Mouse (Mus musculus): ENCODE data around the gene H2-K1. TPM values are rescaled to one million over a fixed set of nuclear protein-coding genes. Genes with fewer than 3 reads are reported as not detected.
A peak's percentile ranks its signal among the peaks of the same experiment; 100 is the strongest.

H2-K1 gene
- total and polyA plus RNA-seq, 2 experiments from 2014 or later, result 21.6 to 26.2 TPM

DNA sequence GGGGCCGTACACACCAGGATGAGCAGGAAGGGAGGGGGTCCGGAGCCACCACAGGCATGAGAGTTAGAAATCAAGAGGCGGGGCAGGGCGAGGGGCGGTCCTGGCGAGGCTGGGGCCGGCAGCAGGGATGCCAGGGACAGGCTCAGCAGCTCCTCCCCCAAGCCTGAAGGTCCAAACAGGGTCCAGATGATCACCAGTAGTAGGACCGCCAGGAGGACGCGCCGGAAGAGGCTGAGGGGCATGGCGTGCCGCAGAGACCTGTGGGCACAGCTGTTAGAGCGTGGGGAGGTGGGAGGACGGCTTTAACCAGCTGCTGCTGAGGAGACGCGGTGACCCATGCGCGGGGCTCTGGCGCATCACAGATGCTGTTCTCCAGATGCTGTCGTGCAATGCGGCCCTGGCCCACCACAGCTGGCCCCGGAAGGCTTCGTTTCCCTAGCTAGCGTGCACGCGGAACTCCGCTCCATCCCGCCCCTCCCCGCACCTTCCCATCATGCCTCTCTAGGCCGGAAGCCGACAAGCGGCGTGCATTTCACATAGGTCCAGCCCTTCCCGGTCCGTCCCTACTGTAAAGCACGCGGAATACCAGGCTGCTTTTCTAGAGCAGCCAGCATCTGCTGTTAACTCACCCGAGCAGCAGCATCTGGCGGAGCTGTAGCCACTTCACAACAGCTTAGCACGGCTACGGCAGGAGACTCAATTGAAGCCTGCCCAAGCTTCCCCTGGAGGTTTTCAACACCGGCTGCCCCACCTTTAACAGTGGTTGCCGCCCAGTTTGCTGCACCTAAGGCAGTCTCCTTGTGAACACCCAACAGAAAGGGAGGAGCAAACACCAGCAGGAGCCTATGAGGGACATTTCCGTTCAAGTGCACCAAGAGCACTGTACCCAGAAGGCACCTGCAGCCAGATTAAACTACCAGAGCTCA, 48.9 kb downstream of the H2-K1 start, which contains the start of gene B3galt4:
TSS of gene B3galt4 (minus strand) at position 468 of the 926 bp plus-strand sequence.
- Histone ChIP-seq H3K27me3 (ENCODE audit: insufficient read depth, low read length) (no peaks in the 10 kb centered on the region), H3K27ac (peak within 1 kb of the TSS; percentile 91), H3K4me1 (ENCODE audit: insufficient read depth, low read length) (peaks cover 15% of the 10 kb centered on the region; the same call in 1 of the 2 replicates), H3K36me3 (ENCODE audit: insufficient read depth, low read length) (peaks cover 11% of the 10 kb centered on the region), H3K9me3 (ENCODE audit: low read length) (no peaks in the 10 kb centered on the region), H3K9ac (replicated peaks; ENCODE audit: low read length) (peak within 1 kb of the TSS; percentile 77), H3K4me2 (ENCODE audit: low read depth, low read length) (peak within 1 kb of the TSS; percentile 89), H3K4me3 (ENCODE audit: low read length) (peak within 1 kb of the TSS; percentile 50)
- WGBS, result 1% methylated on average over 38 of the region's 45 CpGs
- peak; percentile 92 for DNase-seq (ENCODE audit: low spot score)
- peak; percentile 85 for ATAC-seq
- peak; percentile 36 for TF ChIP-seq CTCF (IDR thresholded peaks at IDR 0.05; ENCODE audit: low read depth)

DNA sequence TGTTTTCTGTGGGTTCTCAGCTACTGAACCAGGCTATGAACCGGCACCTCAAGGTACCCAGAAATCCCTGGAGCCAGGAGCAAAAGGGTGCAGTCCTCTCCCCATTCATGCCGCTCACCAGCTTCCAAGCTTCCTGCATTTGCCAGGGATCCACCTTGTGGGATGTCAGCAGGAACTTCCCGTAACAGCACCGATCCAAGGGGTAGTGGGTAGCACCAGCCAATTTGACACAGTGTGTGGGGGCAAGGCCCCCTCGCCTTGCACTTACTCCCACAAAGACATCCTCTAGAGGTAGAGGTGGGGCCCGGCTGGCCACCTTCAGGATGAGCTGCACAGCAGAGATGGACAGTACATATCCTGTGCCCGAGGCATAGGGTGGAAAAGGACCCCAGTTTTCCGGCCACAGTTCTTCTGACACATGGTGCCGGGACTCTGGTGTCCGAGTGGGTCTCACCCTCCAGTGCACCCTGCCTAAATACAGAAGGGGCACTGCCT, 50.0 kb downstream of the H2-K1 start:
- 74% methylated on average over 10 of the region's 10 CpGs for whole genome bisulfite sequencing
- no peaks in the 10 kb centered on the region for H3K27me3 ChIP-seq (ENCODE audit: insufficient read depth, low read length)
- H3K9ac ChIP-seq (replicated peaks; ENCODE audit: low read length), result peak overlapping the region; percentile 77
- peak overlapping the region; percentile 91 for H3K27ac ChIP-seq
- H3K4me1 ChIP-seq (ENCODE audit: insufficient read depth, low read length), result peaks cover 15% of the 10 kb centered on the region; the same call in 1 of the 2 replicates
- no peak for TF ChIP-seq CTCF (IDR thresholded peaks at IDR 0.05; ENCODE audit: low read depth)
- peaks cover 11% of the 10 kb centered on the region for H3K36me3 ChIP-seq (ENCODE audit: insufficient read depth, low read length)
- peak overlapping the region; percentile 89 for H3K4me2 ChIP-seq (ENCODE audit: low read depth, low read length)
- DNase-seq (ENCODE audit: low spot score) (no peak), ATAC-seq (no peak)
- H3K4me3 ChIP-seq (ENCODE audit: low read length), result peak overlapping the region; percentile 50
- no peaks in the 10 kb centered on the region for H3K9me3 ChIP-seq (ENCODE audit: low read length)

DNA sequence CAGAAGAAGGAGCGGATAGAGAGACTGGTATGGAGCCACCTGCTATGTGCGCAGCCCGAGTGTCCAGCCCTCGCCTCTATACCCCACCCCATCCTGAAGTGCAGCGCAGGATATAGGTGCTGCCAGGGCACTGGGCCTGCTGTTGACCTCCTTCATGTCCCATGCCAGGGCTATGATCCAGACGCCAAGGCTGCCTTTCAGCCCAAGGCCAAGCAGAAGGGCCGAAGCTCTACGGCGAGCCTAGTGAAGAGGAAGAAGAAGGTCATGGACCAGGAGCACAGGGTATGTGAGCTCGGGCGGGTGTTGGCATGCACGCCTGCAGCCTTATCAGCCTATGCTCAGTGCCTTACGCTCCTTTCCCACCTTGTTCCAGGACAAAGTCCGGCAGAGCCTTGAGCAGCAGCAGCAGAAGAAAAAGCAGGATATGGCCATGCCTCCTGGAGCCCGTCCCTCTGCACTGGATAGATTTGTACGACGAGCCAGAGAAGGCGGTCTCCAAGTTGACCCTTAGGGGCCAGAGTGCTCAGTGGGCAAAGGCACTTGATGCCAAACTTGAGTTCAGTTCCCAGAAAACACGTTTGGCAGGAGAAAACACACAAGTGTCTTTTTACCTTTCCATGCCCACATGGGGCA, 51.1 kb downstream of the H2-K1 start:
- Histone ChIP-seq H3K4me2 (ENCODE audit: low read depth, low read length) (no peak overlapping the region), H3K4me3 (ENCODE audit: low read length) (no peak overlapping the region), H3K9me3 (ENCODE audit: low read length) (no peaks in the 10 kb centered on the region), H3K4me1 (ENCODE audit: insufficient read depth, low read length) (peaks cover 10% of the 10 kb centered on the region; the same call in 1 of the 2 replicates), H3K27me3 (ENCODE audit: insufficient read depth, low read length) (no peaks in the 10 kb centered on the region), H3K9ac (replicated peaks; ENCODE audit: low read length) (no peak overlapping the region), H3K27ac (no peak overlapping the region), H3K36me3 (ENCODE audit: insufficient read depth, low read length) (peaks cover 20% of the 10 kb centered on the region)
- no peak for TF ChIP-seq CTCF (IDR thresholded peaks at IDR 0.05; ENCODE audit: low read depth)
- ATAC-seq (no peak), DNase-seq (ENCODE audit: low spot score) (no peak)
- 87% methylated on average over 19 of the region's 19 CpGs for WGBS

DNA sequence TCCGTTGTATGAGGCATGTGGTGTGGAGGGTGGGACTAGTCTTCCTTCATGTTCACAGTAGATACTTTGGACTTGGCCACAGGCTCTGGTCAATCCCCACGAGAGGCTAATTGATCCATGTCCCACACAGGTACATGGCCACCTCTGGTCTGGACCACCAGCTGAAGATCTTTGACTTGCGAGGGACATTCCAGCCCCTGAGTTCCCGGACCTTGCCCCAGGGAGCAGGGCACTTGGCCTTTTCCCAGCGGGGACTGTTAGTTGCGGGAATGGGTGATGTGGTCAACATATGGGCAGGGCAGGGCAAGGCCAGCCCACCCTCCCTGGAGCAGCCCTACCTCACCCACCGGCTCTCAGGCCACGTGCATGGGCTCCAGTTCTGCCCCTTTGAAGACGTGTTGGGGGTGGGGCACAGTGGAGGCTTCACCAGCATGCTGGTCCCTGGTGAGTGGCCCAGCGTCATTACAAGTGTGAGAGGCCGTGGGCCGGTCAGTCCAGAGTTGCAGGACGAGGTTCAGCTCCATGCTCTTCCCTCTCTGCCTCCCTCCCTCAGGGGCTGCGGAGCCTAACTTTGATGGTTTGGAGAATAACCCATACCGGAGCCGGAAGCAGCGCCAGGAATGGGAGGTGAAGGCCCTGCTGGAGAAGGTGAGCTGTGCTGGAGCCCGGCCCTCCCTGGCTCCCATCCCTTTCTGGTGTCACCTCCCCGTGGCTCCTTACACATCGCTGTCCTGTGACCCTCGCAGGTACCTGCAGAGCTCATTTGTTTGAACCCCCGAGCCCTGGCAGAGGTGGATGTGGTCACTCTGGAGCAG, 51.9 kb downstream of the H2-K1 start:
- no peak overlapping the region for H3K27ac ChIP-seq
- H3K27me3 ChIP-seq (ENCODE audit: insufficient read depth, low read length), result no peaks in the 10 kb centered on the region
- no peaks in the 10 kb centered on the region for H3K9me3 ChIP-seq (ENCODE audit: low read length)
- H3K4me2 ChIP-seq (ENCODE audit: low read depth, low read length), result no peak overlapping the region
- no peak for TF ChIP-seq CTCF (IDR thresholded peaks at IDR 0.05; ENCODE audit: low read depth)
- DNase-seq (ENCODE audit: low spot score), result no peak
- H3K36me3 ChIP-seq (ENCODE audit: insufficient read depth, low read length), result peaks cover 21% of the 10 kb centered on the region
- H3K9ac ChIP-seq (replicated peaks; ENCODE audit: low read length), result no peak overlapping the region
- H3K4me1 ChIP-seq (ENCODE audit: insufficient read depth, low read length), result peaks cover 9% of the 10 kb centered on the region; the same call in 1 of the 2 replicates
- ATAC-seq, result no peak
- H3K4me3 ChIP-seq (ENCODE audit: low read length), result no peak overlapping the region
- WGBS, result 86% methylated on average over 22 of the region's 22 CpGs

DNA sequence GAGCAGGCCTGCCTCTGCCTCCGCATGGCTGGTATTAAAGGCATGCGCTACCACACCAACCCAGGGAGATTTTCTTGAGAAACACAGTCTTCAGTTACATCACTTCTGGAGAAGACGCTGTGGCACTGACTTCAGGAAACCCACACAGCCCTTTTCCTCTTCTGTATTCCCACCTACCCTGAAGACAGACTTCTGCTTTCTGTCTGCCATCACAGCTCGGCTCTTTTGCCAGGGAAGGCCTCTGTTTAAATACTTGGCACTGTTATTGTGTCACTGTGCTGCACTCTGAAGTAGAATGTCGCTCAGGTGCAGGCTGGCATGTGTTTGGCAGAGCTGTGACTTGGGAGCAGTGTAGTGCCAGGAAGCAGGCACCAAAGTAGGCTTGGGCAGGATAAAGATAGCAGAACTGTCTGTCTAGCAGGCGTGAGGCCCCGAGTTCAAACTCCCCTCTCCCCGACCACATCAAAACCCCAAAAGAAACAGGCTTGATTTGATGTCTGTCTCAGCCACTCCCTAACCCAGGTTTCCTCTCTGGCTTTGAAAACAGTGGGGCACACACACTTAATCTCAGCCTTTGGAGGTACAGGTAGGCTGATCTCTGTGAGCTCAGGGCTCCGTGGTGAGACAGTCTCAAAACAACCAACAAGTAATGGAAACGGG, 52.6 kb downstream of the H2-K1 start:
- no peak for TF ChIP-seq CTCF (IDR thresholded peaks at IDR 0.05; ENCODE audit: low read depth)
- Histone ChIP-seq H3K9me3 (ENCODE audit: low read length) (no peaks in the 10 kb centered on the region), H3K36me3 (ENCODE audit: insufficient read depth, low read length) (peaks cover 14% of the 10 kb centered on the region), H3K9ac (replicated peaks; ENCODE audit: low read length) (no peak overlapping the region), H3K4me3 (ENCODE audit: low read length) (no peak overlapping the region), H3K4me1 (ENCODE audit: insufficient read depth, low read length) (peaks cover 9% of the 10 kb centered on the region; the same call in 1 of the 2 replicates), H3K27ac (no peak overlapping the region), H3K4me2 (ENCODE audit: low read depth, low read length) (no peak overlapping the region), H3K27me3 (ENCODE audit: insufficient read depth, low read length) (no peaks in the 10 kb centered on the region)
- no peak for ATAC-seq
- WGBS, result 90% methylated on average over 10 of the region's 10 CpGs
- DNase-seq (ENCODE audit: low spot score), result no peak

MicroRNA genes within 50 kb of the gene (microRNA counts, 519-probe panel; counts per million panel counts)
- microRNA mmu-miR-219, result 3,791 counts per million, percentile 66 among the panel's probes with 10 or more counts

Small RNAs within 50 kb of the gene (microRNA-seq; reads per million reads assigned to microRNA genes)
- gene Mir219a-1, result 0 reads per million in 2 experiments
- 0 reads per million in 2 experiments for gene Mir219c

Other genes starting within 250 kb of the H2-K1 start
Only the 30 nearest of the 33 such genes appear.
- gene Kank3, start 189.8 kb downstream of the H2-K1 start, total RNA-seq (2014; rRNA removed), result 33.5 and 57.2 TPM in 2 replicates
- 44.1 and 47.9 TPM in 2 replicates for gene Kank3, start 189.8 kb downstream of the H2-K1 start, polyA plus RNA-seq (2015; fragmentation: Nextera tagmentation; extraction: Ambion mirVana)
- 117 and 293 TPM in 2 replicates for gene Rps28, start 175.8 kb downstream of the H2-K1 start, total RNA-seq (2014; rRNA removed)
- 609 and 617 TPM in 2 replicates for gene Rps28, start 175.8 kb downstream of the H2-K1 start, polyA plus RNA-seq (2015; fragmentation: Nextera tagmentation; extraction: Ambion mirVana)
- 289 and 356 TPM in 2 replicates for gene Ndufa7, start 175.8 kb downstream of the H2-K1 start, total RNA-seq (2014; rRNA removed)
- gene Ndufa7, start 175.8 kb downstream of the H2-K1 start, polyA plus RNA-seq (2015; fragmentation: Nextera tagmentation; extraction: Ambion mirVana), result 562 and 577 TPM in 2 replicates
- gene Cd320, start 157.3 kb downstream of the H2-K1 start, total RNA-seq (2014; rRNA removed), result 25.1 and 26.0 TPM in 2 replicates
- gene Cd320, start 157.3 kb downstream of the H2-K1 start, polyA plus RNA-seq (2015; fragmentation: Nextera tagmentation; extraction: Ambion mirVana), result 55.7 and 58.6 TPM in 2 replicates
- not detected in 2 replicates for gene Gm7029, start 126.5 kb downstream of the H2-K1 start, total RNA-seq (2014; rRNA removed)
- gene Gm7029, start 126.5 kb downstream of the H2-K1 start, polyA plus RNA-seq (2015; fragmentation: Nextera tagmentation; extraction: Ambion mirVana), result not detected in 2 replicates
- gene Kifc1, start 109.7 kb downstream of the H2-K1 start, total RNA-seq (2014; rRNA removed), result 5.8 and 9.9 TPM in 2 replicates
- gene Kifc1, start 109.7 kb downstream of the H2-K1 start, polyA plus RNA-seq (2015; fragmentation: Nextera tagmentation; extraction: Ambion mirVana), result 2.0 and 3.2 TPM in 2 replicates
- gene Platr17, start 95.2 kb downstream of the H2-K1 start, total RNA-seq (2014; rRNA removed), result 1.3 TPM in 1 of 2 replicates, not detected in the other
- 0.88 and 1.2 TPM in 2 replicates for gene Platr17, start 95.2 kb downstream of the H2-K1 start, polyA plus RNA-seq (2015; fragmentation: Nextera tagmentation; extraction: Ambion mirVana)
- gene Daxx, start 90.9 kb downstream of the H2-K1 start, total RNA-seq (2014; rRNA removed), result 52.1 and 58.4 TPM in 2 replicates
- gene Daxx, start 90.9 kb downstream of the H2-K1 start, polyA plus RNA-seq (2015; fragmentation: Nextera tagmentation; extraction: Ambion mirVana), result 39.0 and 41.9 TPM in 2 replicates
- gene Tapbp, start 84.4 kb downstream of the H2-K1 start, total RNA-seq (2014; rRNA removed), result 41.5 and 61.8 TPM in 2 replicates
- 39.1 and 40.2 TPM in 2 replicates for gene Tapbp, start 84.4 kb downstream of the H2-K1 start, polyA plus RNA-seq (2015; fragmentation: Nextera tagmentation; extraction: Ambion mirVana)
- 58.5 TPM in 2 replicates for gene Zbtb22, start 84.4 kb downstream of the H2-K1 start, total RNA-seq (2014; rRNA removed)
- gene Zbtb22, start 84.4 kb downstream of the H2-K1 start, polyA plus RNA-seq (2015; fragmentation: Nextera tagmentation; extraction: Ambion mirVana), result 20.8 and 23.0 TPM in 2 replicates
- 91.4 and 116 TPM in 2 replicates for gene Rgl2, start 70.8 kb downstream of the H2-K1 start, total RNA-seq (2014; rRNA removed)
- gene Rgl2, start 70.8 kb downstream of the H2-K1 start, polyA plus RNA-seq (2015; fragmentation: Nextera tagmentation; extraction: Ambion mirVana), result 36.1 and 36.8 TPM in 2 replicates
- 25.2 and 43.1 TPM in 2 replicates for gene Pfdn6, start 60.0 kb downstream of the H2-K1 start, total RNA-seq (2014; rRNA removed)
- 168 and 195 TPM in 2 replicates for gene Pfdn6, start 60.0 kb downstream of the H2-K1 start, polyA plus RNA-seq (2015; fragmentation: Nextera tagmentation; extraction: Ambion mirVana)
- gene Wdr46, start 59.7 kb downstream of the H2-K1 start, total RNA-seq (2014; rRNA removed), result 16.6 and 16.8 TPM in 2 replicates
- gene Wdr46, start 59.7 kb downstream of the H2-K1 start, polyA plus RNA-seq (2015; fragmentation: Nextera tagmentation; extraction: Ambion mirVana), result 16.7 and 17.9 TPM in 2 replicates
- 8.9 and 12.3 TPM in 2 replicates for gene B3galt4, start 48.9 kb downstream of the H2-K1 start, total RNA-seq (2014; rRNA removed)
- 10.7 and 11.6 TPM in 2 replicates for gene B3galt4, start 48.9 kb downstream of the H2-K1 start, polyA plus RNA-seq (2015; fragmentation: Nextera tagmentation; extraction: Ambion mirVana)
- 55.6 and 57.4 TPM in 2 replicates for gene Vps52, start 44.5 kb downstream of the H2-K1 start, total RNA-seq (2014; rRNA removed)
- gene Vps52, start 44.5 kb downstream of the H2-K1 start, polyA plus RNA-seq (2015; fragmentation: Nextera tagmentation; extraction: Ambion mirVana), result 62.1 and 63.2 TPM in 2 replicates
- 1,180 and 1,309 TPM in 2 replicates for gene Rps18, start 44.3 kb downstream of the H2-K1 start, total RNA-seq (2014; rRNA removed)
- gene Rps18, start 44.3 kb downstream of the H2-K1 start, polyA plus RNA-seq (2015; fragmentation: Nextera tagmentation; extraction: Ambion mirVana), result 904 and 918 TPM in 2 replicates
- gene Ring1, start 24.3 kb upstream of the H2-K1 start, total RNA-seq (2014; rRNA removed), result 19.1 and 22.1 TPM in 2 replicates
- gene Ring1, start 24.3 kb upstream of the H2-K1 start, polyA plus RNA-seq (2015; fragmentation: Nextera tagmentation; extraction: Ambion mirVana), result 19.2 and 20.0 TPM in 2 replicates
- 78.3 and 87.4 TPM in 2 replicates for gene H2-Ke6, start 27.7 kb upstream of the H2-K1 start, total RNA-seq (2014; rRNA removed)
- gene H2-Ke6, start 27.7 kb upstream of the H2-K1 start, polyA plus RNA-seq (2015; fragmentation: Nextera tagmentation; extraction: Ambion mirVana), result 74.9 and 78.9 TPM in 2 replicates
- 188 and 250 TPM in 2 replicates for gene Slc39a7, start 31.3 kb upstream of the H2-K1 start, total RNA-seq (2014; rRNA removed)
- gene Slc39a7, start 31.3 kb upstream of the H2-K1 start, polyA plus RNA-seq (2015; fragmentation: Nextera tagmentation; extraction: Ambion mirVana), result 148 and 150 TPM in 2 replicates
- 51.5 and 64.8 TPM in 2 replicates for gene Rxrb, start 31.5 kb upstream of the H2-K1 start, total RNA-seq (2014; rRNA removed)
- gene Rxrb, start 31.5 kb upstream of the H2-K1 start, polyA plus RNA-seq (2015; fragmentation: Nextera tagmentation; extraction: Ambion mirVana), result 48.7 and 49.2 TPM in 2 replicates
- gene Col11a2, start 39.1 kb upstream of the H2-K1 start, total RNA-seq (2014; rRNA removed), result 12.1 and 16.7 TPM in 2 replicates
- 5.4 TPM in 2 replicates for gene Col11a2, start 39.1 kb upstream of the H2-K1 start, polyA plus RNA-seq (2015; fragmentation: Nextera tagmentation; extraction: Ambion mirVana)
- not detected in 2 replicates for gene H2-Oa, start 92.0 kb upstream of the H2-K1 start, total RNA-seq (2014; rRNA removed)
- 0.23 and 0.31 TPM in 2 replicates for gene H2-Oa, start 92.0 kb upstream of the H2-K1 start, polyA plus RNA-seq (2015; fragmentation: Nextera tagmentation; extraction: Ambion mirVana)
- 30.9 and 31.3 TPM in 2 replicates for gene H2-DMa, start 119.2 kb upstream of the H2-K1 start, total RNA-seq (2014; rRNA removed)
- 23.5 and 24.1 TPM in 2 replicates for gene H2-DMa, start 119.2 kb upstream of the H2-K1 start, polyA plus RNA-seq (2015; fragmentation: Nextera tagmentation; extraction: Ambion mirVana)
- gene Brd2, start 122.3 kb upstream of the H2-K1 start, total RNA-seq (2014; rRNA removed), result 180 and 195 TPM in 2 replicates
- gene Brd2, start 122.3 kb upstream of the H2-K1 start, polyA plus RNA-seq (2015; fragmentation: Nextera tagmentation; extraction: Ambion mirVana), result 101 and 108 TPM in 2 replicates
- 0.16 TPM in 1 of 2 replicates, not detected in the other for gene H2-DMb2, start 143.0 kb upstream of the H2-K1 start, total RNA-seq (2014; rRNA removed)
- gene H2-DMb2, start 143.0 kb upstream of the H2-K1 start, polyA plus RNA-seq (2015; fragmentation: Nextera tagmentation; extraction: Ambion mirVana), result 0.58 and 0.59 TPM in 2 replicates
- gene H2-DMb1, start 152.7 kb upstream of the H2-K1 start, total RNA-seq (2014; rRNA removed), result 1.8 and 3.0 TPM in 2 replicates
- 1.4 and 1.8 TPM in 2 replicates for gene H2-DMb1, start 152.7 kb upstream of the H2-K1 start, polyA plus RNA-seq (2015; fragmentation: Nextera tagmentation; extraction: Ambion mirVana)
- 14.0 and 14.1 TPM in 2 replicates for gene Tap1, start 187.2 kb upstream of the H2-K1 start, total RNA-seq (2014; rRNA removed)
- gene Tap1, start 187.2 kb upstream of the H2-K1 start, polyA plus RNA-seq (2015; fragmentation: Nextera tagmentation; extraction: Ambion mirVana), result 8.0 and 8.1 TPM in 2 replicates
- 0.68 and 4.3 TPM in 2 replicates for gene Psmb9, start 187.4 kb upstream of the H2-K1 start, total RNA-seq (2014; rRNA removed)
- gene Psmb9, start 187.4 kb upstream of the H2-K1 start, polyA plus RNA-seq (2015; fragmentation: Nextera tagmentation; extraction: Ambion mirVana), result 2.8 and 4.2 TPM in 2 replicates
- 2.8 and 5.0 TPM in 2 replicates for gene Psmb8, start 197.4 kb upstream of the H2-K1 start, total RNA-seq (2014; rRNA removed)
- gene Psmb8, start 197.4 kb upstream of the H2-K1 start, polyA plus RNA-seq (2015; fragmentation: Nextera tagmentation; extraction: Ambion mirVana), result 6.5 and 6.9 TPM in 2 replicates
- gene Tap2, start 203.2 kb upstream of the H2-K1 start, total RNA-seq (2014; rRNA removed), result 0.89 and 1.8 TPM in 2 replicates
- 3.8 and 6.5 TPM in 2 replicates for gene Tap2, start 203.2 kb upstream of the H2-K1 start, polyA plus RNA-seq (2015; fragmentation: Nextera tagmentation; extraction: Ambion mirVana)

Data from hindbrain, postnatal 0 days (tissue).